Mouse (Mus musculus) thymus, postnatal 0 days (tissue): ENCODE measurements around the gene Rdh9. TPM values are rescaled to one million over a fixed set of nuclear protein-coding genes. Genes with fewer than 3 reads are reported as not detected.

ENCODE experiments used
- DNase-seq: peaks from one replicate; pipeline ENCODE4 v3.0.0-alpha.2; 2015; ENCODE audit warnings: low spot score
- polyA plus RNA-seq: library from polyadenylated mRNA; unstranded; fragments of >200 nt; fragmentation: Nextera tagmentation; extraction: Ambion mirVana; gene quantifications from 2 replicates; pipeline ENCODE4 v1.2.1, GENCODE M21; 2015

Gene Rdh9
- polyA plus RNA-seq, 1 experiment from 2014 or later, result not detected

DNA sequence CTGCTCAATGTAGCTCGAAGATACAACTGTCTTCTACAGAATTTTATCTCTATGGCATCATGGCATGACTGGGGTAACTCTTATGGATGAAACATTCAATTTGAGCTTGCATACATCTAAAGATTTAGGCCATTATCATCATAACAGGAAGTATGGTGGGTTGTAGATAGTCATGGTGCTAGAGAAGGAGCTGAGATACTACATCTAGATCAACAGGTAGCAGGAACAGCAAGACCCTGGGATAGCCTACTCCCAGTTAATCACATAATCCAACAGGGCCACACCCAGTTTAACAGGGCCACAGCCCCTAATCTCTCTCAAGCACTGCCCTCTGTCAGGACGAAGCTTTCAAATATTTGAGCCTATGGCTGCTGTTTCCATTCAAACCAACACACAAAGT lies 64.6 kb downstream of the Rdh9 start:
- DNase-seq, result no peak

Other genes starting within 250 kb of the Rdh9 start
- gene Nxph4, start 241.8 kb upstream of the Rdh9 start, polyA plus RNA-seq, result 0.19 and 0.23 TPM in 2 replicates
- gene Lrp1, start 155.2 kb upstream of the Rdh9 start, polyA plus RNA-seq, result 8.0 and 8.6 TPM in 2 replicates
- gene Stat6, start 133.4 kb upstream of the Rdh9 start, polyA plus RNA-seq, result 38.4 and 47.9 TPM in 2 replicates
- gene Nemp1, start 109.5 kb upstream of the Rdh9 start, polyA plus RNA-seq, result 10.6 and 10.9 TPM in 2 replicates
- gene Nab2, start 107.8 kb upstream of the Rdh9 start, polyA plus RNA-seq, result 9.2 and 10.0 TPM in 2 replicates
- gene Myo1a, start 71.2 kb upstream of the Rdh9 start, polyA plus RNA-seq, result 0.62 and 0.68 TPM in 2 replicates
- gene Tac2, start 51.9 kb upstream of the Rdh9 start, polyA plus RNA-seq, result 3.1 and 3.9 TPM in 2 replicates
- gene Zbtb39, start 36.8 kb upstream of the Rdh9 start, polyA plus RNA-seq, result 1.3 and 1.7 TPM in 2 replicates
- gene Gpr182, start 24.7 kb upstream of the Rdh9 start, polyA plus RNA-seq, result 0.90 and 1.1 TPM in 2 replicates
- gene Rdh1, start 16.7 kb upstream of the Rdh9 start, polyA plus RNA-seq, result 0.03 TPM in 1 of 2 replicates, not detected in the other
- 0.09 TPM in 1 of 2 replicates, not detected in the other for gene Rdh16f1, start 16.6 kb upstream of the Rdh9 start, polyA plus RNA-seq
- 0.05 TPM in 1 of 2 replicates, not detected in the other for gene Rdh16, start 24.8 kb downstream of the Rdh9 start, polyA plus RNA-seq
- not detected in 2 replicates for gene Rdh19, start 73.5 kb downstream of the Rdh9 start, polyA plus RNA-seq
- 0.10 TPM in 1 of 2 replicates, not detected in the other for gene Rdh16f2, start 90.1 kb downstream of the Rdh9 start, polyA plus RNA-seq
- not detected in 2 replicates for gene Rdh7, start 112.4 kb downstream of the Rdh9 start, polyA plus RNA-seq
- 0.33 and 0.39 TPM in 2 replicates for gene Sdr9c7, start 122.1 kb downstream of the Rdh9 start, polyA plus RNA-seq
- gene Hsd17b6, start 231.2 kb downstream of the Rdh9 start, polyA plus RNA-seq, result 0.16 and 0.22 TPM in 2 replicates
- 89.6 and 98.8 TPM in 2 replicates for gene Prim1, start 238.8 kb downstream of the Rdh9 start, polyA plus RNA-seq